Mouse (Mus musculus) activated CD4-positive, CD25-positive, alpha-beta regulatory T cell, adult 4 months (primary cell): Measurements from ENCODE around the gene Naa38. TPM values are rescaled to one million over a fixed set of nuclear protein-coding genes. Genes with fewer than 3 reads are reported as not detected.
"Not testable (repeated sequence)": the region's sequence is repeated elsewhere in the genome, so short reads cannot be mapped to it uniquely, and the experiment has no call there.

ENCODE experiments used
- ATAC-seq: one replicate; pipeline ENCODE4 v1.8.0; 2017
- polyA plus RNA-seq, 2 experiments: library from polyadenylated mRNA; unstranded; fragments of 100-300 nt; shearing (Covaris generic); gene quantifications; one replicate each; pipeline ENCODE4 v1.2.1; 2017

Gene Naa38
- polyA plus RNA-seq, 2 experiments from 2014 or later: 146 TPM

DNA sequence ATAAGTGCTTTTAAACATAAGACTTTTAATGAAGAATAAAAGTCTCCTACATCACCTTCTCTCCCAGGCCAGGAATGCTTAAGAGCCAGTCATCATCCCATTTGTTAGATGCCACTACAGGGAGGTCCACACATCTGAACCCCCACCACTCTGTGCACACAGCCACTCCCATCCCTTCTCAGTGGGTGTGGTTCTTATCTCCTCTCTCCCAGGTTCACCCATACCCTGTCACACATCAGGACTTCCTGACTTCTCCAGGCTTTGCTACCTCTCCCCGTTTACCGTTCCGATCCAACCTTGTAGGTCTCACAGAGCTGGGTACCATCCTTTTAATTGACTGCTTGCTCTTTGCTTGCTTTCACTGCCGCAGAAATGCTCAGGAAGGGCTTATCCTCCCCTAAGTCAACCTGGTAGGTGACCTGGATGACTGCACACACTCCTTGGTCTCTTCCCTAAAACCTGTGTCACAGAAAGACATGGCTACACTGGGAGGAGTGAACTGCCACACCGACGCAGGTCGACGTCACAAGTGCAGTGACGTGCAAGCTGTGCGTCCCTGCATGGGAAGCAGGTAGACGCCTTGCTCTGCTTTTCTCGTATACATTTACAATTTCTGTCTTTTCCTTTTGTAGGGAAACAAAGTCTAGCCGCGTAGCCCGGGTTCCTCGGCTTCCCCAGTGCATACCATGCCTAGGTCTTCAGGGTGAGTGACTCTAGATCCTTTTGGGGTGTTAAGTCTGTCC is 21.9 kb upstream of the Naa38 start:
- no peak for ATAC-seq

DNA sequence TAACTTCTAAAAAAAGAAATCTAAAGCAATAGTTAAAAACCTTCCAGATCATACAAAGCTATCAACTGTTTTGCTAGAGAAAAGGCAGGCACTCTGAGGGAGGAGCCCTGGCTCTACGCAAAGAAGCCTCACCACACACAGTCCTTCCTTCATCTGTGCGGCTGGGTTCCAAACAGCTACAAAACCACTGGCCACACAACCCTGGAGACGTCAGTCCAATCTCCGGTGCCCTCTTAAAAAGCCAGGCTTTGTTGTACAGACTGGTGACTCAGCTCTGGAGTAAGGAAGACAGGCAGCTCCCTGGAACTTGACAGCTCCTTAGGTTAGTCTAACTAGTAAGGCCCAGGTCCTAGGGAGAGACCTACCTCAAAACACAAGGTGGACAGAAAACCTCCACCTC is 19.6 kb upstream of the Naa38 start:
- no peak for ATAC-seq

GRCm38 (mm10) chr11:69377766-69378165 is 17.5 kb upstream of the Naa38 start:
- no peak for ATAC-seq

GRCm38 (mm10) chr11:69379600-69379999 is 15.7 kb upstream of the Naa38 start:
- ATAC-seq: no peak

DNA sequence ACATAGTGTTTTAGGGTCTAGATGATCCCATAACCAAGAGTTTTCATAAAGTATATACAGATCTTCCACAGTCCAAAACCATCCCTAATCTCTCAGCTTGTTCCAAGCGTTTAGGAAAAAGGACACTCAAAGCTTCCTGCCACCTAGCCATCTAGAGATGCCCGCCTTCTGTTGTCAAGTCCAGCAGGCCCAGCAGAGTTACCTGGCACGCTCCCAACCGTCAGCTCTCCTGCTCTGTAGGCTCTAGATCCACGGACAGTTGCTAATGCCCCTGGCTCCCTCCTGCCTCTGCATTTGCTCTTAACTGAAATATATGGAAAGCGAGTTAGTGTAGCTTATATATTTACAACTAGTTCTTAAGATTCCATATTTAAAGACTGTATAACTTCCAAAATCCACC is 13.9 kb upstream of the Naa38 start:
- ATAC-seq: no peak

DNA sequence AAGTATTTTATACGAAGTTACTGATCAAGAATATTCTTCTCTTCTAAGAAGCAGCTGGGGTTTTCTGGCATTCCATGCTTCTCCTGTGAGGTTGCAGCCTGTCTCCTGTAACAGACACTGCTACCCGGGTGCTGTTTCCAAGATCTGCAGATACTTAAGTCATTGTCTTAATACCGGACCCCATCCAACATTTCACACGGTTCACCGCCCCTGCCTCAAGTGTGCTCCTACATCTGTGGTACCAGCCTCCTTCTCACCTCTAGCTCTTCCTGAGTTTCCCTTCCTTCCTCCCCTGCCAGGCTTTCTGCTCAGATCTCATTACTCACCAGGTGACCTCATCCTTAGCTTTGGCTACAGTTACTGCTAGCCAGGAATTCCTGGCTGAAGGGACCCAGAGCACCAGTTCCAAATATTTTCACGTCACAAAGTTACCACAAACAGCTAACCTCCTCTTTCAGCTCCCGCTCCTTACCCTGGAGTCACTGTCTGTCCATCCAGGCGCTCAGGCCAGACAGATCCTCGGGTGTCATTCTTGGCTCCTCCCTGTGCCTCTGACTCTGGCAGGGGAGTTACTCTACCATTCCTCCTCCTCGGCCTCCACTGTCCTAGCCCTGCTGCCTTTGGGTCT is 12.7 kb upstream of the Naa38 start:
- ATAC-seq: no peak

DNA sequence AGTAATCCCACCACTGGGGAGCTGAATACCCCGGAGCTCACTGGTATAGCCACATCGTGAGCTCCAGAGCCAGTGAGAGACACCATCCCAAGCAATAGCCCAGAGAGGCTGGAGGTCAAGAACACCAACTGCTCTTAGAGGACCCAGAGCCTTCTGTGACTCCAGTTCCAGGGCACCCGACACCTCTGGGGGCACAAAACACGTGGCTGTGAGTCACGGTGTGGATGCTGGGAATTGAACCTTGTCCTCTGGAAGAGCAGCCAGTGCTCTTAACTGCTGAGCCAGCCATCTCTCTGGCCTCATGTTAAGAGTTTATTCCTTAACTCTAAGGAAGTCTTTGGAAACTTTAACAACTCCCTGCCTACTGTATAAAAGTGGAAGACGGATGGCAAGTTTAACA is 10.3 kb upstream of the Naa38 start:
- ATAC-seq: no peak

- ATAC-seq: no peak
Measured at GRCm38 (mm10) chr11:69386758-69387157, 8.5 kb upstream of the Naa38 start.

GRCm38 (mm10) chr11:69388680-69389079 is 6.6 kb upstream of the Naa38 start:
- ATAC-seq: no peak

DNA sequence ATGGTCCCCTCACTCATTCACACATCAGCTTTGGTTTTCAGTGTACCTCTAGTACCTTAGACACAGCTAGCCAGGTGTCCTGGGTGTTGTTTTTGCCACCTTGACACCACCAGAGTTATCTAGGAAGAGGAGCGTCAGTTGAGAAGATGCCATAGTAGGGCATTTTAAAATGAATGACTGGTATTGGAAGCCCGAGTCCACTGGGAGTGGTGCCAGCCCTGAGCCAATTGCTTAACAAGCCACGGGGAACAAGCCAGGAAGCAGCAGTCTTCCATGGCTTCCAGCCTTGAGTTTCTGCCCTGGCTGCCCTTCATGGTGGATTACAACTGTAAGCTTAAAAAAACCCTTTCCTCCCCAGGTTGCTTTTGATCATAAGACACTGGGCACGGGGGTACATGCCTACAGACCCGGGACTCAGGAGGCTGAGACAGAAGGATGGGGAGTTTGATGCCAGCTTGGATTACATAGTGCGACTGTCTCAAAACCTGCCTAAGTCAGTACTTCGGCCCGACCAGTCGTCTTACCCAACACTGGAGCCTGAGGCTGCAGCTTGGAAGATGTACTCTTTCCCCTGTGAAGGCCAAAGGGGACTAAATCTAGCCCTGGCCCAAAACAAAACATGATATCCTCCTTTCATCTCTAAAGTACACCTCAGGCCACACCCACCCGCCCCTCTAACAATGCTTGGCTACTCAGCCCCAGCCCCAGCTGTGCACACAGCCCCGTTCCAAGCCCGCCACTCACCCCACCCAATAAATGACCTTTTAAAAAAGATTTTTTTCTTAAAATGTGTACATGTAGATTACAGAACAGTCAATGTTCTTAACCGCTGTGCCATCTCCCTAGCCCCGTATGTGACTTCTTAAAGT is 5.5 kb upstream of the Naa38 start:
- no peak for ATAC-seq

GRCm38 (mm10) chr11:69390400-69391034 is 4.8 kb upstream of the Naa38 start:
- ATAC-seq: no peak

DNA sequence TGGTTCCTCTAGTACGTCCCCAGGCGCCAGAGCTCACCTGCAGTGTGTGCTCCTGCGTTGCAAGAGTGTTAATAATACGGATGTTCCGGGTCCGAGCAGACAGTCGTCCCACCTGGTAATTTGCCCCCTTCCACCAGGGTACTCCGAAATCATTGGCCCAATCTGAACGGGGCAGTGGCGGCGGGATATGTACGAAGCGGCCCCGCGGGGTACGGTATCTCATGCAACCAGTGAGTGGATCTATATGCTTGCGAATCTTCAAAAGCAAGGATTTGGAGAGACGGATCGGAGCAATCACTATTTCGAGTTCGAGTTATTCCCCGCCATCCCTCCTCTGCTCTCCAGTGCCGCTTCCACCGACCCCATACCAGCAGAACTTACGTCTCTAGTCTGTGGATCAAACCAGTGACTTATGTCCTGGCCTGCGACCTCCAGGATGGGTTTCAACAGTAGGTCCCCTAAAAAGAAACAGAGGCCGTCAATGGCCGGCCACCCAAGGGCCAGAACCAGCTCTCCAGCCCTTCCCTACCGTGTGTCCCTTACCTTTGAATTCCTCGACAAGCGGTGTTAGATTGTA is 608 bp upstream of the Naa38 start:
- ATAC-seq: not testable (repeated sequence)

- peak; percentile 87 for ATAC-seq
Measured at GRCm38 (mm10) chr11:69395634-69396373, 517 bp downstream of the Naa38 start.

GRCm38 (mm10) chr11:69396772-69397171 is 1.5 kb downstream of the Naa38 start:
- ATAC-seq: no peak

DNA sequence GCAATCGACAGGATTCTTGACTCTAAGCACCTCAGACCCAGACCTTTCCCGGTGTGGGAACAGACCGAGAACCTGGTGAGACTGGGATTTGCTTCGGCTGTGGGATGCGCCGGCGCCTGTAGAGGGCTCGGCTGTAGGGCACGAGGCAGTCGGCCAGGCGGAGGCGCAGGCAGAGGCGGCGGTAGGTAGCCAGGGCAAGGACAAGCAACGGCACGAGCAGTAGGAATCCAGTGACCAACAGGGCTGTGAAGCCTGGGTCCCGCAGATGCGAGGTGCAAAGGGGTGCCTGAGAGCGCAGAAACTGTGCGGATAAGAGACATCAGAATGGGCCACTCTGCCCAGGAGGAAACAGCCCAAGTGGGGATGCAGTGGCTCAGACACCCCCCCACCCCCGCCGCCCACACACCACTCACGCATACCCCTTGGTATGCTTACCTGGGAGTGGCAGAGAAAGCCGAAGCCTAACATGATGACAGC is 2.3 kb downstream of the Naa38 start:
- no peak for ATAC-seq

DNA sequence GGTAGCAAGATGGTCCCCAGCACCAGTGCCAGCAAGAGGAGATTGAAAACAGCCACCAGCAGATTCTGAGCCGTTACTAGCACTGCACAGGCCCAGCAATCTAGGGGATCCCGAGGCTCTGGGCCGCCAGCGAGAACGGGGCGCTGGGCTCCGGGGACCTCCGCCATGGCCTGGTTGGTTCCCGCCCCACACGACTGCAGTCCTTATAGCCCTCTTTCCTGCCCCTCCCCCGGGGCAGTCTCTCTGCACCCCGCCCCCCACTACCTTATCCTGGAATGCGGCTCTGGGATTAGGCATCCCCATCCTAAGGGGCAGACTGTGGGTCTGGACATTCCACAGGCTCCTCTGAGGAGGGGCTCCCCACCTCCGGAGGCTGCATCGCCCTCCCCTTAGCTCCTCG is 2.8 kb downstream of the Naa38 start, which contains the start of gene Tmem88:
Gene Tmem88, minus strand, starts transcription at position 176 of the 400 bp plus-strand sequence.
- no peak for ATAC-seq

GRCm38 (mm10) chr11:69398486-69399200 is 3.4 kb downstream of the Naa38 start:
- no peak for ATAC-seq

DNA sequence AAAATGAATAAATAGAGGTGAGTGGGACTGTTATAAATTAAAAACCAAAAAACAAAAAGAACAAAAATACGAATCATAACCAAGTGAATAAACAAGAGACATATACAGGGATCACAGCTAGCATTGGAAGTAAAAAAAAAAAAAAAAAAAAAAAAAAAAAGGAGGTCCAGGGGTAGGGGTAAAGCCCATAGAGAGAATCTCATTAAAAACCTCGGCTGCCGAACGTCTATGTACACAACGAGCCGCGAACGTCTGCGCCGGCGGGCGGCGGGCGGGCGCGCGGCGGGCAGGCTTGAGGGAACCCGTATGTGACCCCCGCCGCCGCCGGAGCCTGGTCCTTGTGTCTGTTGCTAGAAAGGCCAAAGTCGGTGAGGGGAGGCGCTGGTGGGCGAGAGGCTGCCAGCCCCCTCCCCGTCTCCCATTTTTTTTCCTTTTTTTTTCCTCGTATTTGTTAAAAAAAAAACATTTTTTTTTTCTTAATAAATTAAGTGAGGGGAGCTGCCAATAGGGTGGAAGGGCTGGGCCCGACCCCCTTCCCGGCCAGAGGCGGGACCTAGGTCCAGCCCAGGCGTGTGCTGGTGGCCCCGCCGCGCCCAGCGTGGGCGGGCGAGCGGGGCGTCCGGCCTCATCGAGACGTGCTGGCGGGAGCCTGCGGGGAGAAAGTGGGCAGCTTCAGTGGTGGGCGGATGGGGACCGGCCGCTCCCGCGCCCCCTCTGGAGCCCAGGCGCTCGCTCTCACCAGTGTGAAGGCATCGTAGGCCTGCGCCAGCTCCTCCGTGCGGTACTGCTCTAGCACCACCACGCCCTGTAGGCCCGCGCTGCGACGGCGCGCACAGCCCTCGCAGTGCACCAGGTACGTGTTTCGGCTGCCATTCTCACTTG is 4.2 kb downstream of the Naa38 start:
- no peak for ATAC-seq

DNA sequence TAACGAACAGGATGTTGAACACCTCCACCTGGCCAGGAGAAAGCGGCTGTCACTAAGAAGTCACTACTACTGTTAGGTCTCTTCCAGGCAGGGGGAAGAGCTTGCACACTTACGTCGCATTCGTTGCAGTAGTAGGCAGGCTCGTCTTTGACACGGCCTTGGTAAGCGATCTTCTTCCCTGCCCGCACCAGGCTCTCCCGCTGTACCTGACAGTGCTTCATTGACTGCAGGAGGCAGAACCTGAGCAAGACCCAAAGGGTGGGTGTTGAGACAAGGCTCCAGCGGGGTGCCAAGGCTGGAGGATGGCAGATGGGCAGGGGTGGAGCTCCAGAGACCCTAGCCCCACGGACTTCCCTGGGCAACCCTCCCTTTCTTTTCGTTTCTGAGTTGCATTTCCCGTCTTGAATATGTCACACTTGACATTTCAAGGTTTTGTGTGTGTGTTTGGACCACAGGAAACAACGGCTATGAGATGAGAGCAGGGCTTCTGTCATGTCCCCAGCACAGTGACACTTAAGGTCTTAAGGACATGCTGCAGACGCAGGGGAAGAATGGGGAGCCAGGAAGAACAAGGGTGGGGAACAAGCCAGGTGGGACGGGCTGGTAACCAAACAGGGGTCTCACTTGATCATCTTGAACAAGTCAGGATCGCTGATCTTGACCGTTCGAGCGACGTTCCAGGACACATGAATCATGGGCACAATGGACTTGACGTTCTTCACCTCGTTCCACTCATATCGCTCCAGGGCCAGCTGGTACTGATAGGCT is 5.0 kb downstream of the Naa38 start:
- no peak for ATAC-seq
